Mouse (Mus musculus): Measurements from ENCODE around the gene Celf6.

- TF ChIP-seq CTCF (IDR thresholded peaks at IDR 0.05 in 2 of 3, conservative IDR thresholded peaks at IDR 0.05 in 1 of 3; ENCODE audit: control insufficient read depth in 1 of 3, insufficient read depth in 1 of 3, low read depth in 2 of 3, low read length in 3 of 3, poor library complexity in 1 of 3, severe bottlenecking in 1 of 3) (no peak), POLR2A (IDR thresholded peaks at IDR 0.05; ENCODE audit: control insufficient read depth in 1 of 2, insufficient read depth in 1 of 2, low read depth in 1 of 2, low read length in 2 of 2, poor library complexity in 1 of 2) (peak in 1 of 2 experiments; percentile 61; a peak in 2 of 4 replicates), MAX (IDR thresholded peaks at IDR 0.05; ENCODE audit: low read length) (no peak), CHD1 (IDR thresholded peaks at IDR 0.05; ENCODE audit: low read depth, low read length) (no peak), GATA1 (IDR thresholded peaks at IDR 0.05; ENCODE audit: low read depth, low read length) (no peak; the same call in 1 of the 2 replicates), ZC3H11A (IDR thresholded peaks at IDR 0.05; ENCODE audit: low read depth, low read length) (no peak), ZNF384 (IDR thresholded peaks at IDR 0.05; ENCODE audit: low read depth, low read length) (no peak), EP300 (IDR thresholded peaks at IDR 0.05; ENCODE audit: low read depth in 1 of 2, low read length in 2 of 2) (peak; percentile 81 to 92), RAD21 (IDR thresholded peaks at IDR 0.05; ENCODE audit: low read depth, low read length) (no peak), MEF2A (IDR thresholded peaks at IDR 0.05; ENCODE audit: extremely low read depth, insufficient replicate concordance, low read depth, low read length, poor library complexity, severe bottlenecking) (no peak), E2F4 (IDR thresholded peaks at IDR 0.05; ENCODE audit: borderline replicate concordance, low read depth, low read length) (no peak), MAFK (IDR thresholded peaks at IDR 0.05; ENCODE audit: borderline replicate concordance, low read depth, low read length) (peak; percentile 71; the same call in 1 of the 2 replicates)
These were observed 75.7 kb downstream of the Celf6 start for GRCm38 (mm10) chr9:59653371-59653770.

Data from MEL (cell line).